Mouse (Mus musculus): ENCODE results near the gene Oaf. TPM values are rescaled to one million over a fixed set of nuclear protein-coding genes. Genes with fewer than 3 reads are reported as not detected.

Oaf gene
- polyA plus RNA-seq, 1 experiment from 2014 or later = 30.9 TPM

Other genes starting within 250 kb of the Oaf start
- gene Arhgef12, start 132.7 kb downstream of the Oaf start, polyA plus RNA-seq (2016; fragmentation: Nextera tagmentation; extraction: Ambion mirVana) = 16.6 and 17.4 TPM in 2 replicates
- gene Tmem136, start 123.3 kb downstream of the Oaf start, polyA plus RNA-seq (2016; fragmentation: Nextera tagmentation; extraction: Ambion mirVana) = 11.0 and 13.0 TPM in 2 replicates
- not detected in 2 replicates for gene Pou2f3, start 29.5 kb downstream of the Oaf start, polyA plus RNA-seq (2016; fragmentation: Nextera tagmentation; extraction: Ambion mirVana)
- gene Trim29, start 70.9 kb upstream of the Oaf start, polyA plus RNA-seq (2016; fragmentation: Nextera tagmentation; extraction: Ambion mirVana) = 0.69 and 1.6 TPM in 2 replicates

Data from midbrain, embryonic 12.5 days (tissue).